Mouse (Mus musculus) erythroblast, embryonic 14.5 days (primary cell): Measurements from ENCODE around the gene Rpl34. TPM values are rescaled to one million over a fixed set of nuclear protein-coding genes. Genes with fewer than 3 reads are reported as not detected.

Source experiments
- H3K27me3 ChIP-seq: 2 replicates; pipeline ENCODE4 v1.6.1; 2012; ENCODE audit warnings: inconsistent platforms; ENCODE audit not compliant: control insufficient read depth
- H3K36me3 ChIP-seq: 2 replicates; pipeline ENCODE4 v1.6.1; 2012; ENCODE audit warnings: mild to moderate bottlenecking, inconsistent platforms; ENCODE audit not compliant: control insufficient read depth
- H3K4me1 ChIP-seq: 2 replicates; pipeline ENCODE4 v1.6.1; 2012; ENCODE audit warnings: inconsistent platforms; ENCODE audit not compliant: control insufficient read depth
- H3K4me3 ChIP-seq: replicated peaks from 2 replicates; pipeline ENCODE3; 2012; ENCODE audit warnings: moderate library complexity, mild to moderate bottlenecking, inconsistent platforms
- H3K9me3 ChIP-seq: 2 replicates; pipeline ENCODE4 v1.6.1; 2012; ENCODE audit warnings: low read length, inconsistent platforms, mixed read lengths; ENCODE audit not compliant: control insufficient read depth
- GATA1 ChIP-seq: IDR thresholded peaks from 2 replicates; pipeline ENCODE4 v1.6.1; 2012; ENCODE audit warnings: low read length, inconsistent platforms, mixed read lengths
- TAL1 ChIP-seq: IDR thresholded peaks from 3 replicates; pipeline ENCODE4 v1.6.1; 2012; ENCODE audit warnings: low read length, inconsistent platforms, mixed read lengths
- polyA plus RNA-seq: library from polyadenylated mRNA; stranded (reverse); fragments of >175 nt; gene quantifications from 2 replicates; pipeline ENCODE4 v1.2.3, GENCODE M21; 2012

Gene Rpl34
- polyA plus RNA-seq, 1 experiment, result 9.4 TPM

- Histone ChIP-seq H3K9me3 (no peaks in the 10 kb centered on the region), H3K4me1 (peaks cover 14% of the 10 kb centered on the region), H3K36me3 (no peaks in the 10 kb centered on the region), H3K4me3 (no peak overlapping the region), H3K27me3 (peaks cover 8% of the 10 kb centered on the region)
- TF ChIP-seq GATA1 (no peak), TAL1 (no peak)
These were observed 13.6 kb downstream of the Rpl34 start for GRCm38 (mm10) chr3:130716555-130716954.

DNA sequence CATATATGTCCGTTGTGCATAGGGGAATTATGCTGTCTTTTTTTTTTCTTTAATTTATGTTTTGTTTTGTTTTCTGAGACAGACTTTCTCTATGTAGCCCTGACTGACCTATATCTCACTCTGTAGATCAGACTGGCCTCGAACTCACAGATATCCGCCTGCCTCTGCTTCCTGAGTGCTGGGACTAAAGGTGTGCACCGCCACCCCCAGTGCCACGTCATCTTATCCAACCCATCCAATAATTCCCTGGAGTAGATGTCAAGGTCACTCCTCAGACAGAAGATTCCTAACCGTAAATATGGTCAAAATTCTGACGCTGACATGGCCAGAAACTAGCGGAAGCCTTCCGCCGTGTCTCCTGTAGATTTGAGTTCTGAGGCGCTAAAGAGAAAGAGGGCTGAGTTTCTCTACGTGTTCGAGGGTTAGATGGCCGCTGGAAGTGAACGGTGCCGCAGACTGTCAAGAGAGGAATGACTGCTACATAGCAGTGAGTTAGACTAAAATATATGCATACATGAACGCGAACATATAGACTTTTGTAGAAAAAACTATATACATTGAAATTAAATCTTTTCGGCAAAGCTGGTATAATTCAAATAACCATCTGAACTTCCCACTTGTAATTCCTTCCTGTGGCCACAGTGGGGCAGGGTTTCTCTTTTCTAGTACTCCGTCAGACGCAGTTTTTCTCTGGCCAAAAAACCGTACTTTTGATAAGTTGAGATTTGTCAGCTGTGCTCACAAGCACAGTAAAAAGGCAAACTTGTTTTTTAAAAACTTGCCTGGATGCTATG, 15.2 kb downstream of the Rpl34 start:
- Histone ChIP-seq H3K36me3 (no peaks in the 10 kb centered on the region), H3K27me3 (peaks cover 9% of the 10 kb centered on the region), H3K9me3 (no peaks in the 10 kb centered on the region), H3K4me1 (peaks cover 12% of the 10 kb centered on the region), H3K4me3 (peak overlapping the region; percentile 59)
- no peak for TF ChIP-seq GATA1

DNA sequence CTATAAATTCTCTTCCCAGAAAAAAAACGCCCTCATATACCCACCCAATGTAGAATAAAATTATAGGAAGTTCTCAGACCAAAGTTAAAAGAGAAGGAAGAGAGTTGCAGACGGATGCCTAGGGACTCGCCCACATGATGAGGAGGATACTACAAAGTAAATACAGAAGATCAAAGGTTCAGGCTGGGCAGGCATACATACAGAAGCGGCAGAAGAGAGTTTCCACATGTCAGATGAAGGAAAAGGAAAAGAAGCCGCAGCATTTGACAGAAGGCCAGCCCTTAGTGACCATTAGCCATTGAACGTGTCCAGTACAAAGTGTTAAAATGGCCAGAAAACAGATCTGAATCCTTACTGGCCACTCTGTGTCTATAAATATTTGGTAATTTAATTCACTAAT, 17.3 kb downstream of the Rpl34 start:
- H3K27me3 ChIP-seq, result peaks cover 9% of the 10 kb centered on the region
- H3K9me3 ChIP-seq, result no peaks in the 10 kb centered on the region
- H3K4me3 ChIP-seq, result no peak overlapping the region
- H3K4me1 ChIP-seq, result peaks cover 27% of the 10 kb centered on the region
- TF ChIP-seq TAL1 (no peak), GATA1 (no peak)
- H3K36me3 ChIP-seq, result no peaks in the 10 kb centered on the region

DNA sequence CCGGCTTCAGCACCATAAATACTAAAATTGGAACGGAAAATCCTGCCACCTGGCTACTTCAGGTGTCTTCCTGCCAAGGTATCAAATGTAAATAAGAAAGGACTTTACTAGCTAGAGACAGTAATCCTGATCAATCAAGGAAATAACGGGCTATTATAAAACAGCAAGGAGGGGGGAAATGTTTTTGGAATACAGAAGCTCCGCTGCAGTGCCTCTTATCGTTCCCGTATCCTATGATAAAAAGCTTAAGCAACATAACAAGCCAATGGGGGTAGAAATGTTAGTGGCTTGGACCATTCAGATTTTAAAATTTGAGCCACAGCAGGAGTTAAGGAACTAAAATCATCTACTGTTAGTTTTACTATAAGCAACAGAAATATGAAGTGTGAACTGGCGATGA, 20.1 kb downstream of the Rpl34 start:
- peaks cover 9% of the 10 kb centered on the region for H3K27me3 ChIP-seq
- H3K4me1 ChIP-seq, result peaks cover 32% of the 10 kb centered on the region
- H3K36me3 ChIP-seq, result peaks cover 2% of the 10 kb centered on the region
- H3K4me3 ChIP-seq, result peak overlapping the region; percentile 93
- TF ChIP-seq TAL1 (no peak), GATA1 (no peak)
- no peaks in the 10 kb centered on the region for H3K9me3 ChIP-seq

DNA sequence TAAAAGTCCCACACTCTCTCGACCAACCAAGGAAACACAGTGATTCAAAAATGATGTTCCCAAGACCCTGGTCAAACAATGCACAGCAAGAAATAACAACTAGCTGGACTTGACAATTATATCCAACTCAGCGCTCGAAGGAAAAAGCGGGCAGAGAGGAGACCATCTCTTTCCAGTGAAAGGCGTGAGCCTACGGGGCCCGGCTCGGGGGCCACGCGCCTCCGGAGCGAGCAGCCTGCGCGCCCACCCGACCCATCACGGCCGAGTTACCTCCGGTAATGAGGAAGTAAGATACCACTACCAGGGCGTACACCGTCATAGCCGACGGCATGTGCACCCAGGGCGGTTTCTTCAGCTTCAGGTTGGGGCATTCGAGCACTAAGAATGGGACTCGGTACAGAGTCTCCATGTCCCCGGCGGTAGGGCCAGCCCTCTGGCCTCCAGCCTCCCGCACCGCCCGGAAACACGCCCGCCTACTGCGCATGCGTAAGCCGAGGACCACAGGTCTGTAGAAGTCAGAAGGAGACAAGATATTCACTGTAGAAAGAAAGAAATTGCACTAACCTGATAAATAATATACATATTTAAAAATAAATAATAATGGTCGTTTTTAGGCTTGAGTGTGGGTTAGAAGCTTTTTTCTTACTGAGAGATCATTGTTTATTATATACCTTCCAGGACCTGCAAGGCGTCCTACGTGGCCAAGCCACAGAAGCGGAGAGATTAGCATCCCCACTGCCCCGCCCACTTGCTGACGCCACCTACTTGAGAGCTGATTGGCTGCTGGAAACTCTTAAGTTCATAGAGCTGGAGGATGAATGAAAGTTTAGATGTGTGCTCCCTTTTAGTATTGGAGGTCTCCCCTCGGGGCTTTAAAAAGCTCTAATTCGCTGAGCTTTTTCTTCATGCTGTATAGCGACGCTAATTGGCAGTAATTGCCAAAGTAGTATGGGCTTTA, 21.0 kb downstream of the Rpl34 start, which contains the start of gene Ostc:
Gene Ostc (minus strand): TSS at position 478 of the 958 bp plus-strand sequence.
- Histone ChIP-seq H3K9me3 (no peaks in the 10 kb centered on the region), H3K4me1 (peaks cover 25% of the 10 kb centered on the region), H3K4me3 (peak within 1 kb of the TSS; percentile 93), H3K36me3 (peaks cover 5% of the 10 kb centered on the region), H3K27me3 (peaks cover 9% of the 10 kb centered on the region)
- TF ChIP-seq TAL1 (no peak), GATA1 (peak; percentile 81)

GRCm38 (mm10) chr3:130708529-130708928, 21.7 kb downstream of the Rpl34 start:
- H3K4me3 ChIP-seq, result peak overlapping the region; percentile 93
- H3K27me3 ChIP-seq, result peaks cover 9% of the 10 kb centered on the region
- TF ChIP-seq TAL1, result no peak
- no peak for TF ChIP-seq GATA1
- H3K9me3 ChIP-seq, result no peaks in the 10 kb centered on the region
- H3K36me3 ChIP-seq, result peaks cover 10% of the 10 kb centered on the region
- peaks cover 24% of the 10 kb centered on the region for H3K4me1 ChIP-seq

- H3K9me3 ChIP-seq, result no peaks in the 10 kb centered on the region
- peaks cover 3% of the 10 kb centered on the region; the same call in 1 of the 2 replicates for H3K4me1 ChIP-seq
- H3K36me3 ChIP-seq, result peaks cover 56% of the 10 kb centered on the region
- no peak overlapping the region for H3K4me3 ChIP-seq
- no peak for TF ChIP-seq GATA1
- no peak for TF ChIP-seq TAL1
- no peaks in the 10 kb centered on the region for H3K27me3 ChIP-seq
These were observed 27.9 kb downstream of the Rpl34 start for GRCm38 (mm10) chr3:130702289-130702688.

DNA sequence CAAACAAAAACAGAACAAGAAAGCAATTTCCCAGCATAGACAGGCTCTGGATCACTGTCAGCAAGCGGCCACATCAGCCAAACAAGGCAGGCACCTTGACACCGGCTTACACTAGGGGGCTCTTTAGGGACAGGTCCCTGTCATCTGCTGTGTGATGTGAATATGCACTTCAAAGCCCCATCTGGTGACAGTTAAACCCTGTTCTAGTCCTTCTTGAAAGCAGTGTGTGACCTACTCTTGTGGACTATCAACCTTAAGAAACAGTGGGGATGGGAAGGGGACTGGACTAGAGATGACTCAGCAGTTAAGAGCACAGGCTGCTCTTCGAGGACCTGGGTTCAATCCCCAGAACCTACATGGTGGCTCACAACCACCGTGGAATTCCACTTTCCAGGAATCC, 32.6 kb downstream of the Rpl34 start:
- Histone ChIP-seq H3K27me3 (no peaks in the 10 kb centered on the region), H3K4me1 (peaks cover 16% of the 10 kb centered on the region), H3K36me3 (peaks cover 51% of the 10 kb centered on the region), H3K9me3 (no peaks in the 10 kb centered on the region), H3K4me3 (no peak overlapping the region)
- TF ChIP-seq TAL1 (no peak), GATA1 (no peak)

DNA sequence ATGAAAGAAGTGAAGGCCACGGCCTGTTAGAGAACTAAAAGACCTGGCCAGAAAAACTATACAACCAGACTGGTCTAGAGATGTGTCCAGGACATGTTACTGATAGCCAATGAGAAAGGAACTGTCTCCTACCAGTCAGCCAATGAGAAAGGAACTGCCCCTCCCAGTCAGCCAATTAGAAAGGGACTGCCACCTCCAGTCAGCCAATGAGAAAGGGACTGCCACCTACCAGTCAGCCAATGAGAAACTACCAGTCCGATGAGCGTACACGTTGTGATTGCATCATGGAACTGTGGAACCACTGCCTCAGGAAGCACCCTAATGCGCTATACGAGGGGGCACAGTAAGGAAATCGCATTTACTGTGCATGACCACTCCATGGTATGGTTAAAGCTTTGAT, 35.5 kb downstream of the Rpl34 start:
- peaks cover 32% of the 10 kb centered on the region for H3K36me3 ChIP-seq

More for the DNA sequence above, 35.5 kb downstream of the Rpl34 start:
- no peaks in the 10 kb centered on the region for H3K9me3 ChIP-seq
- no peaks in the 10 kb centered on the region for H3K27me3 ChIP-seq
- TF ChIP-seq TAL1 (no peak), GATA1 (no peak)
- peaks cover 43% of the 10 kb centered on the region for H3K4me1 ChIP-seq
- H3K4me3 ChIP-seq, result no peak overlapping the region
